Mouse (Mus musculus): ENCODE results near the gene Snapc4. TPM values are rescaled to one million over a fixed set of nuclear protein-coding genes. Genes with fewer than 3 reads are reported as not detected.

The Snapc4 gene
- polyA plus RNA-seq, 1 experiment from 2014 or later: 17.9 TPM

DNA sequence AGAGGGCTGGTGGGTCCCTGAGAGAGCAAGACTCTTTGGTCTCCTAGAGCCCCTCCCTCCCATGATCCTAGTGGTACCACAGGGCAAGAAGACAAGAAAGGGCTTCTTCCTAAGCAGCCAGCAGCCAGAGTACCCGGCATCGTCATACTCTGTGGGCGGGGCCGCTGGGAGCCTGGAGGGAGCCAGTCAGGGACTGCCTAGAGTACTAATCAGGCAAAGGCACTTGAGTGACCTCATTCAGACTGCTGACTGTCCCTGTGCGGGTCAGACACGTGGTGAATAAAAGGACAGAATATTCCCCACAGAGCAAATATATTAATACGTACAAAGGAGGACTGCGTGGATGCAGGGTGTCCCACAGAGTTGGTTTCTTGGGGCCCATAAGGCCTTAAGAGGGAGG, 51.1 kb downstream of the Snapc4 start:
- no peak; the same call in 1 of the 2 replicates for ATAC-seq (replicated peaks; ENCODE audit: insufficient number of reproducible peaks, low FRiP score, low TSS enrichment, low read depth)
- H3K27ac ChIP-seq (replicated peaks; ENCODE audit: low read depth, low read length): no peak overlapping the region

DNA sequence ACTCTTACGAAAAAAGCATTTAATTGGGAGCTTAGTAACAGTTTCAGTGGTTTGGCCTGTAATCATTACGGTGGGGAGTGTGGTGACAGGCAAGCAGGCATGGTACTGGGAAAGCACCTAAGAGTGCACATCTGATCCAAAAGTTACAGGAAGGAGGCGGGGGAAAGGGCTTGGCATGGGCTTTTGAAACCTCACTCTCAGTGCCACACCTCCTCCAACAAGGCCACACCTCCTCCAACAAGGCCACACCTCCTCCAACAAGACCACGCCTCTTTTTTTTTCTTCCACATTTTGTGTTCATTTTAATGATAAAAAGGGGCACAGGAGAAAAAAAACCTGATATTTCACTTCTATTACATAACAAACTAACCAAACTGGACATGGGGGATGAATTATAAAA, 52.6 kb downstream of the Snapc4 start:
- Histone ChIP-seq H3K36me3 (replicated peaks; ENCODE audit: control insufficient read depth, insufficient read depth, low read depth, low read length) (peaks cover 32% of the 10 kb centered on the region), H3K4me3 (ENCODE audit: low read depth, low read length) (no peak overlapping the region), H3K4me2 (ENCODE audit: low read depth, low read length) (no peak overlapping the region), H3K27ac (replicated peaks; ENCODE audit: low read depth, low read length) (no peak overlapping the region), H3K9ac (replicated peaks; ENCODE audit: low read length) (no peak overlapping the region), H3K9me3 (replicated peaks; ENCODE audit: control insufficient read depth, low read length) (no peaks in the 10 kb centered on the region), H3K27me3 (ENCODE audit: control insufficient read depth, insufficient read depth, low read length) (no peaks in the 10 kb centered on the region), H3K4me1 (ENCODE audit: control insufficient read depth, insufficient read depth, low read length) (no peaks in the 10 kb centered on the region)
- DNase-seq (ENCODE audit: low spot score): no peak
- no peak for ATAC-seq (replicated peaks; ENCODE audit: insufficient number of reproducible peaks, low FRiP score, low TSS enrichment, low read depth)
- WGBS: 84% methylated on average over 4 of the region's 4 CpGs

More for the DNA sequence above, 51.1 kb downstream of the Snapc4 start:
- Histone ChIP-seq H3K4me2 (ENCODE audit: low read depth, low read length) (no peak overlapping the region), H3K27me3 (ENCODE audit: control insufficient read depth, insufficient read depth, low read length) (no peaks in the 10 kb centered on the region), H3K36me3 (replicated peaks; ENCODE audit: control insufficient read depth, insufficient read depth, low read depth, low read length) (peaks cover 24% of the 10 kb centered on the region), H3K9me3 (replicated peaks; ENCODE audit: control insufficient read depth, low read length) (no peaks in the 10 kb centered on the region), H3K9ac (replicated peaks; ENCODE audit: low read length) (no peak overlapping the region), H3K4me1 (ENCODE audit: control insufficient read depth, insufficient read depth, low read length) (no peaks in the 10 kb centered on the region), H3K4me3 (ENCODE audit: low read depth, low read length) (no peak overlapping the region)
- WGBS: 50% methylated on average over 8 of the region's 8 CpGs
- no peak for DNase-seq (ENCODE audit: low spot score)

- peaks cover 30% of the 10 kb centered on the region for H3K36me3 ChIP-seq (replicated peaks; ENCODE audit: control insufficient read depth, insufficient read depth, low read depth, low read length)
Measured at GRCm38 (mm10) chr2:26325386-26326181, 54.9 kb downstream of the Snapc4 start.

GRCm38 (mm10) chr2:26324917-26325316, 55.5 kb downstream of the Snapc4 start:
- Histone ChIP-seq H3K9ac (replicated peaks; ENCODE audit: low read length) (no peak overlapping the region), H3K27ac (replicated peaks; ENCODE audit: low read depth, low read length) (no peak overlapping the region), H3K36me3 (replicated peaks; ENCODE audit: control insufficient read depth, insufficient read depth, low read depth, low read length) (peaks cover 30% of the 10 kb centered on the region), H3K9me3 (replicated peaks; ENCODE audit: control insufficient read depth, low read length) (no peaks in the 10 kb centered on the region), H3K4me3 (ENCODE audit: low read depth, low read length) (no peak overlapping the region), H3K4me2 (ENCODE audit: low read depth, low read length) (no peak overlapping the region), H3K4me1 (ENCODE audit: control insufficient read depth, insufficient read depth, low read length) (no peaks in the 10 kb centered on the region), H3K27me3 (ENCODE audit: control insufficient read depth, insufficient read depth, low read length) (no peaks in the 10 kb centered on the region)
- ATAC-seq (replicated peaks; ENCODE audit: insufficient number of reproducible peaks, low FRiP score, low TSS enrichment, low read depth) (no peak), DNase-seq (ENCODE audit: low spot score) (no peak)
- 80% methylated on average over 2 of the region's 2 CpGs for WGBS

More at GRCm38 (mm10) chr2:26325386-26326181, 54.9 kb downstream of the Snapc4 start:
- WGBS: 66% methylated on average over 15 of the region's 15 CpGs
- Histone ChIP-seq H3K27me3 (ENCODE audit: control insufficient read depth, insufficient read depth, low read length) (no peaks in the 10 kb centered on the region), H3K9me3 (replicated peaks; ENCODE audit: control insufficient read depth, low read length) (no peaks in the 10 kb centered on the region), H3K9ac (replicated peaks; ENCODE audit: low read length) (no peak overlapping the region), H3K27ac (replicated peaks; ENCODE audit: low read depth, low read length) (no peak overlapping the region), H3K4me2 (ENCODE audit: low read depth, low read length) (no peak overlapping the region), H3K4me1 (ENCODE audit: control insufficient read depth, insufficient read depth, low read length) (no peaks in the 10 kb centered on the region), H3K4me3 (ENCODE audit: low read depth, low read length) (no peak overlapping the region)
- DNase-seq (ENCODE audit: low spot score) (peak; percentile 70), ATAC-seq (replicated peaks; ENCODE audit: insufficient number of reproducible peaks, low FRiP score, low TSS enrichment, low read depth) (peak; percentile 79)

DNA sequence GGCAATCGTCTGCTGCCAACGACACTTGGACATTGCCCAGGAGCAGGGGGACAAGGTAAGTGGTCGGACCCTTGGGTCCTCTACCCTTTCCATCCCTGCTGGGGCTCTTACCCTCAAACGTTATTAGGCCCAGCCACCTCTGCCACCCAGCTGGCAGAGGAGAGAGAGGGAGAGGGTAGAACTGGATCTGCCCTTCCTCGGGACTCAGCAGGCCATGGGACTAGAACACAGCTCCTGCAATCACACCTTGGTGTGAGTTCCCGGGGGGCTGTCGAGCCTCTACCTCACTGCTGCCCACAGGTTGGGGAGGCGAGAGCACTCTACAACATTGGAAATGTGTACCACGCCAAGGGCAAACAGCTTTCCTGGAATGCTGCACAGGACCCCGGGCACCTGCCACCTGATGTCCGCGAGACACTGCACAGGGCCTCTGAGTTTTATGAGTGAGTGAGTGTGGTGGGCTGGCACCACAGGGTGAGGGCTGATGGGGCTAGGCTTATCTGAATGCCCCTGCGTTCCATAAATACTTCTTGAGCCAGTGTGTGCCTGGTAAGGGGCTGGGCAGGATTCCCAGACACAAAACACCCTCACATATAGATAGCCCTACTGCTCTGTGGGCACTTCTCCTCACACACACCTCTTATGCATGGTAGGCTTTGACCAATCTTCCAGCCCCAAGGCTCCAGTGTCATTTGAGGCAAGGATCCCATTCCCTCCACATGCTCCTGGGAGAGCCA, 56.7 kb downstream of the Snapc4 start:
- H3K4me2 ChIP-seq (ENCODE audit: low read depth, low read length): no peak overlapping the region
- no peaks in the 10 kb centered on the region for H3K9me3 ChIP-seq (replicated peaks; ENCODE audit: control insufficient read depth, low read length)
- H3K4me1 ChIP-seq (ENCODE audit: control insufficient read depth, insufficient read depth, low read length): no peaks in the 10 kb centered on the region
- no peak for DNase-seq (ENCODE audit: low spot score)
- H3K27me3 ChIP-seq (ENCODE audit: control insufficient read depth, insufficient read depth, low read length): no peaks in the 10 kb centered on the region
- 91% methylated on average over 13 of the region's 13 CpGs for whole genome bisulfite sequencing
- no peak overlapping the region for H3K9ac ChIP-seq (replicated peaks; ENCODE audit: low read length)
- H3K27ac ChIP-seq (replicated peaks; ENCODE audit: low read depth, low read length): no peak overlapping the region
- H3K36me3 ChIP-seq (replicated peaks; ENCODE audit: control insufficient read depth, insufficient read depth, low read depth, low read length): peaks cover 30% of the 10 kb centered on the region
- H3K4me3 ChIP-seq (ENCODE audit: low read depth, low read length): no peak overlapping the region
- ATAC-seq (replicated peaks; ENCODE audit: insufficient number of reproducible peaks, low FRiP score, low TSS enrichment, low read depth): no peak

DNA sequence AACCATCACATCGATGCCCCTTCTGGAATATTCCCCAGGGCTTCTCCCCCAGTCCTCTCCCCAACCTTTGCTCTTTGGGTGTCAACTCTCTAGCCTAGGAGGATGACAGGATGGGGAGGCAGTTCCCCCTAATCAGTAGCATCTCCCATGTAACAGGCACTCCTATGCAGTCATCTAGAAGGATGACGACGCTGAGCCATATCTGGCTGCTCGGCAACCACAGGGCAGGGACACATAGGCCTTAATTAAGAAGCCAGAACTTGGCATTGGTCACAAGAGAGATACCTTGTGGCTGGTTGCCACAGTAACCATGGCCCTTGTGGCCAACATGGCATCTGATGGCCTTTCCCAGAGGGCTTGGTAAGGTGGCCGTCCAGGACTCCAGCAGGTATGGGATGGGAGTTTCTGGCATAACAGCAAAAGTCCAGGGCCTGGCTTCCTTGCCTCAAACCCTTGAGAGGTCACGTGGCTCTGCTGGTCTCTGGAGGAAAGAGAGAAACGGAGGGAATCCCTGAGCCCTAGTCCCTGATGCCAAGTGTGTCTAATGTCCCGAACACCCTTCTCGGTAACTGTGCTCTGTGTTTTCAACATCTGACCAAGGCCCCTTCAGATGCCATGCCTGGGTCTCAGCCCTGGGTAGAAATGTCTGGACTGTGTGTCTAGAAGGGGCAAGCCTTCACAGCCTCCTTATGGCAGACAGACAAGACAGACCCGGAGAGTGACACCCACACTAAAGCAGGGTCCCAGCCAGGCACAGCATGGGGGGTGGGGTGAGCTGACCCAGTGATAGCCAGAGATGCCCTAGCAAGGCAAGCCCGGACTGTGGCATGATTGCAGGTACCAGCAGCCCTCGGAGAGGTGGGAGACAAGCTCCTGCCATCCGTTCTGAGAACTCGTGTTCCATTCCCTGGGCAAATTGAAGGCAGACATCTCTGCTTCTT, 59.9 kb downstream of the Snapc4 start:
- Histone ChIP-seq H3K36me3 (replicated peaks; ENCODE audit: control insufficient read depth, insufficient read depth, low read depth, low read length) (peaks cover 17% of the 10 kb centered on the region), H3K4me1 (ENCODE audit: control insufficient read depth, insufficient read depth, low read length) (peaks cover 10% of the 10 kb centered on the region), H3K9ac (replicated peaks; ENCODE audit: low read length) (no peak overlapping the region), H3K9me3 (replicated peaks; ENCODE audit: control insufficient read depth, low read length) (no peaks in the 10 kb centered on the region), H3K4me3 (ENCODE audit: low read depth, low read length) (no peak overlapping the region), H3K4me2 (ENCODE audit: low read depth, low read length) (no peak overlapping the region), H3K27ac (replicated peaks; ENCODE audit: low read depth, low read length) (no peak overlapping the region), H3K27me3 (ENCODE audit: control insufficient read depth, insufficient read depth, low read length) (no peaks in the 10 kb centered on the region)
- DNase-seq (ENCODE audit: low spot score) (no peak), ATAC-seq (replicated peaks; ENCODE audit: insufficient number of reproducible peaks, low FRiP score, low TSS enrichment, low read depth) (no peak)
- 89% methylated on average over 14 of the region's 14 CpGs for WGBS

GRCm38 (mm10) chr2:26319519-26320244, 60.8 kb downstream of the Snapc4 start:
- Histone ChIP-seq H3K36me3 (replicated peaks; ENCODE audit: control insufficient read depth, insufficient read depth, low read depth, low read length) (peaks cover 10% of the 10 kb centered on the region), H3K4me3 (ENCODE audit: low read depth, low read length) (no peak overlapping the region), H3K27me3 (ENCODE audit: control insufficient read depth, insufficient read depth, low read length) (no peaks in the 10 kb centered on the region), H3K9me3 (replicated peaks; ENCODE audit: control insufficient read depth, low read length) (no peaks in the 10 kb centered on the region), H3K27ac (replicated peaks; ENCODE audit: low read depth, low read length) (no peak overlapping the region), H3K4me2 (ENCODE audit: low read depth, low read length) (no peak overlapping the region), H3K9ac (replicated peaks; ENCODE audit: low read length) (no peak overlapping the region), H3K4me1 (ENCODE audit: control insufficient read depth, insufficient read depth, low read length) (peaks cover 13% of the 10 kb centered on the region)
- DNase-seq (ENCODE audit: low spot score) (no peak), ATAC-seq (replicated peaks; ENCODE audit: insufficient number of reproducible peaks, low FRiP score, low TSS enrichment, low read depth) (no peak)
- 88% methylated on average over 13 of the region's 13 CpGs for WGBS
